Mouse (Mus musculus) liver, adult 2 months (tissue): Measurements from ENCODE around the gene Zfp345.

Experiments
- CTCF ChIP-seq: fragments of 200-500 bp; IDR thresholded peaks from 2 replicates; pipeline ENCODE4 v1.5.1; 2011; ENCODE audit warnings: low read depth, low read length, control low read depth
- POLR2A ChIP-seq: fragments of 200-500 bp; IDR thresholded peaks from 2 replicates; pipeline ENCODE4 v1.6.1; 2011; ENCODE audit warnings: low read length, control low read depth; ENCODE audit not compliant: insufficient read depth; ENCODE audit errors: extremely low read depth

GRCm38 (mm10) chr2:150512837-150513236, 27.9 kb upstream of the Zfp345 start:
- TF ChIP-seq POLR2A, result no peak
- no peak for TF ChIP-seq CTCF
